Mouse (Mus musculus) olfactory bulb, adult 2 months (tissue): Measurements from ENCODE around the gene Dhx9. TPM values are rescaled to one million over a fixed set of nuclear protein-coding genes. Genes with fewer than 3 reads are reported as not detected.
"Not testable (repeated sequence)": the region's sequence is repeated elsewhere in the genome, so short reads cannot be mapped to it uniquely, and the experiment has no call there.

Source experiments
- H3K27ac ChIP-seq: fragments of 200-500 bp; 2 replicates; pipeline ENCODE4 v1.5.1; 2012; ENCODE audit warnings: low read depth, low read length; ENCODE audit not compliant: insufficient read depth
- H3K4me1 ChIP-seq: fragments of 200-500 bp; 2 replicates; pipeline ENCODE4 v1.6.1; 2012; ENCODE audit warnings: low read length; ENCODE audit not compliant: control insufficient read depth, insufficient read depth
- H3K4me3 ChIP-seq: fragments of 200-500 bp; 2 replicates; pipeline ENCODE4 v1.5.1; 2012; ENCODE audit warnings: mild to moderate bottlenecking, low read depth, low read length, moderate library complexity; ENCODE audit not compliant: insufficient read depth
- CTCF ChIP-seq: fragments of 200-500 bp; IDR thresholded peaks from 2 replicates; pipeline ENCODE4 v1.5.1; 2012; ENCODE audit warnings: low read depth, mild to moderate bottlenecking, low read length, moderate library complexity; ENCODE audit not compliant: insufficient read depth
- POLR2A ChIP-seq: fragments of 200-500 bp; IDR thresholded peaks from 2 replicates; pipeline ENCODE4 v1.6.1; 2012; ENCODE audit warnings: mild to moderate bottlenecking, low read depth, low read length, moderate library complexity; ENCODE audit not compliant: insufficient read depth
- WGBS: fragments of 180-500 bp; shearing (Covaris S2); methylation state at CpG from one replicate; pipeline ENCODE4 v1.1.7; 2018; 5-methylcytosine and 5-hydroxymethylcytosine counted together
- polyA plus RNA-seq: library from polyadenylated mRNA; stranded (reverse); fragments of >200 nt; gene quantifications from 2 replicates; pipeline ENCODE4 v1.2.4, GENCODE M21; 2012; ENCODE audit warnings: low replicate concordance; ENCODE audit not compliant: missing spikeins, insufficient read depth, insufficient read length

Gene Dhx9
- polyA plus RNA-seq, 1 experiment: 152 TPM

GRCm38 (mm10) chr1:153414962-153415361, 72.5 kb downstream of the Dhx9 start:
- H3K4me1 ChIP-seq: no peaks in the 10 kb centered on the region
- no peak for TF ChIP-seq CTCF
- no peak overlapping the region for H3K4me3 ChIP-seq
- no peak overlapping the region for H3K27ac ChIP-seq
- WGBS: 95% methylated on average over 4 of the region's 4 CpGs

GRCm38 (mm10) chr1:153414114-153414723, 73.2 kb downstream of the Dhx9 start:
- H3K4me3 ChIP-seq, H3K27ac ChIP-seq, H3K4me1 ChIP-seq: not testable (repeated sequence)
- WGBS: 89% methylated on average over 24 of the region's 24 CpGs

- WGBS: 74% methylated on average over 13 of the region's 13 CpGs
- not testable (repeated sequence) for H3K27ac ChIP-seq, H3K4me1 ChIP-seq, H3K4me3 ChIP-seq
Observed at GRCm38 (mm10) chr1:153413397-153414020, 74.0 kb downstream of the Dhx9 start.

GRCm38 (mm10) chr1:153412663-153413396, 74.6 kb downstream of the Dhx9 start:
- not testable (repeated sequence) for H3K4me1 ChIP-seq, H3K27ac ChIP-seq, H3K4me3 ChIP-seq
- 82% methylated on average over 3 of the region's 4 CpGs for WGBS

- H3K27ac ChIP-seq: no peak overlapping the region
- TF ChIP-seq POLR2A (no peak), CTCF (no peak)
- WGBS: 94% methylated on average over 6 of the region's 6 CpGs
- no peaks in the 10 kb centered on the region for H3K4me1 ChIP-seq
- no peak overlapping the region for H3K4me3 ChIP-seq
Observed at GRCm38 (mm10) chr1:153411723-153412122, 75.7 kb downstream of the Dhx9 start.

- 99% methylated on average over 2 of the region's 4 CpGs for WGBS
- not testable (repeated sequence) for H3K27ac ChIP-seq, H3K4me3 ChIP-seq, H3K4me1 ChIP-seq
Observed at GRCm38 (mm10) chr1:153410915-153411314, 76.5 kb downstream of the Dhx9 start.

- H3K4me3 ChIP-seq, H3K4me1 ChIP-seq, H3K27ac ChIP-seq: not testable (repeated sequence)
- 96% methylated on average over 5 of the region's 5 CpGs for WGBS
Observed at GRCm38 (mm10) chr1:153408296-153408695, 79.2 kb downstream of the Dhx9 start.

GRCm38 (mm10) chr1:153407641-153408040, 79.8 kb downstream of the Dhx9 start:
- 95% methylated on average over 11 of the region's 11 CpGs for WGBS
- H3K4me3 ChIP-seq: not testable (repeated sequence)

More at GRCm38 (mm10) chr1:153407641-153408040, 79.8 kb downstream of the Dhx9 start:
- H3K4me1 ChIP-seq, H3K27ac ChIP-seq: not testable (repeated sequence)

Other genes starting within 250 kb of the Dhx9 start
- gene Lamc1, start 154.9 kb downstream of the Dhx9 start, polyA plus RNA-seq: not detected in 2 replicates
- not detected in 2 replicates for gene Shcbp1l, start 62.5 kb downstream of the Dhx9 start, polyA plus RNA-seq
- not detected in 2 replicates for gene Npl, start 62.4 kb upstream of the Dhx9 start, polyA plus RNA-seq
- gene Rgs8, start 165.4 kb upstream of the Dhx9 start, polyA plus RNA-seq: not detected in 2 replicates